Mouse (Mus musculus) cortical plate, adult 2 months (tissue): ENCODE measurements around the gene Gm45140. TPM values are rescaled to one million over a fixed set of nuclear protein-coding genes. Genes with fewer than 3 reads are reported as not detected.

Experiments used
- H3K27ac ChIP-seq: fragments of 200-500 bp; 2 replicates; pipeline ENCODE4 v1.5.1; 2012; ENCODE audit warnings: low read length, control low read depth, inconsistent platforms; ENCODE audit not compliant: insufficient read depth
- H3K4me1 ChIP-seq: fragments of 200-500 bp; 2 replicates; pipeline ENCODE4 v1.6.1; 2011; ENCODE audit warnings: low read length; ENCODE audit not compliant: control insufficient read depth, insufficient read depth
- H3K4me3 ChIP-seq: fragments of 200-500 bp; 2 replicates; pipeline ENCODE4 v1.5.1; 2011; ENCODE audit warnings: mild to moderate bottlenecking, low read length, control low read depth; ENCODE audit not compliant: insufficient read depth
- CTCF ChIP-seq: fragments of 200-500 bp; IDR thresholded peaks from 2 replicates; pipeline ENCODE4 v1.5.1; 2011; ENCODE audit warnings: mild to moderate bottlenecking, control low read depth, low read length; ENCODE audit not compliant: insufficient read depth; ENCODE audit errors: extremely low read depth
- POLR2A ChIP-seq: fragments of 200-500 bp; IDR thresholded peaks from 2 replicates; pipeline ENCODE4 v1.6.1; 2011; ENCODE audit warnings: mild to moderate bottlenecking, low read length, control low read depth; ENCODE audit not compliant: insufficient read depth; ENCODE audit errors: extremely low read depth
- polyA plus RNA-seq: library from polyadenylated mRNA; depleted of rRNA; stranded (reverse); fragments of >200 nt; gene quantifications from 2 replicates; pipeline ENCODE4 v1.2.3, GENCODE M21; 2012; rRNA removed

Gm45140 gene
- polyA plus RNA-seq, 1 experiment: 4.3 TPM

- H3K4me3 ChIP-seq: no peak overlapping the region
- TF ChIP-seq CTCF (no peak), POLR2A (no peak)
- no peak overlapping the region for H3K27ac ChIP-seq
- no peaks in the 10 kb centered on the region for H3K4me1 ChIP-seq
Measured at GRCm38 (mm10) chr6:87744632-87745031, 91.0 kb downstream of the Gm45140 start.

GRCm38 (mm10) chr6:87743281-87743680 lies 92.3 kb downstream of the Gm45140 start:
- H3K27ac ChIP-seq: no peak overlapping the region
- no peak overlapping the region for H3K4me3 ChIP-seq
- no peak for TF ChIP-seq CTCF
- TF ChIP-seq POLR2A: no peak
- no peaks in the 10 kb centered on the region for H3K4me1 ChIP-seq

DNA sequence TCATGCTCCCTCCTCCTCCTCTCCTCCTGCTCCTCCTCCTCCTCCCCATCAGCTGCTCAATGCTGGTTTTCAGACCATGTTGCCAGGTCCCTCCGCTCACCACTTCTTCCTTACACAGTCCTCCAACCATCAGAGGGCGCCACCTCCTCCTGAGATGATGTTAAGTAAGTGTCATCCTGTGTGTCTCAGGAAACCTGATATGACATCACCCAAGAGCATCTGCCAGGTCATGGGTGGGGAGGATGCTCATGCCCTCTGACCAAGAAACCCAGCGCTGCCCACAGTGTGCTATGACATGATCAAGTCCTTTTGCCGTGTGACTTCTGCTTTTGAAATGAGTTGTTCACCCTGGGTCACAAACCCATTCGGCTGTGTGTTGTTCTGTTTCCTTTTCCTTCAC lies 92.8 kb downstream of the Gm45140 start:
- Histone ChIP-seq H3K27ac (no peak overlapping the region), H3K4me1 (no peaks in the 10 kb centered on the region), H3K4me3 (no peak overlapping the region)
- TF ChIP-seq POLR2A: no peak
- no peak for TF ChIP-seq CTCF

DNA sequence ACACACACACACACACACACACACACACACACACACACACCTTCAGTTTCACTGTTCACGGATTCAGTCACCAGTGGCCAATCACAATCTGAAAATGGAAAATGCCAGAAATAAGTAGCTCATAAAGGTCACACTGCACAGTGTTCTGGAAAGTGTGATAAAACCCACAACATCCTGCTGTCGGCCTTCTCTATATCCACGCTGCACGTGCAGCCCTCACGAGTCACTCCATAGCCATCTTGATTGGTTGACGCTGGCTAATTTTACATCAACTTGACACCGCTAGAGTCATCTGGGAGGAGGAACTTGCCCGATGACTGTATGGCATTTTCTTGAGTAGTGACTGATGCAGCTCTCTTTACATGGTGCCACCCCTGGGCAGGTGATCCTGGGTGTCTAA lies 93.6 kb downstream of the Gm45140 start:
- TF ChIP-seq CTCF: no peak
- no peak for TF ChIP-seq POLR2A
- Histone ChIP-seq H3K4me3 (no peak overlapping the region), H3K4me1 (no peaks in the 10 kb centered on the region), H3K27ac (no peak overlapping the region)

DNA sequence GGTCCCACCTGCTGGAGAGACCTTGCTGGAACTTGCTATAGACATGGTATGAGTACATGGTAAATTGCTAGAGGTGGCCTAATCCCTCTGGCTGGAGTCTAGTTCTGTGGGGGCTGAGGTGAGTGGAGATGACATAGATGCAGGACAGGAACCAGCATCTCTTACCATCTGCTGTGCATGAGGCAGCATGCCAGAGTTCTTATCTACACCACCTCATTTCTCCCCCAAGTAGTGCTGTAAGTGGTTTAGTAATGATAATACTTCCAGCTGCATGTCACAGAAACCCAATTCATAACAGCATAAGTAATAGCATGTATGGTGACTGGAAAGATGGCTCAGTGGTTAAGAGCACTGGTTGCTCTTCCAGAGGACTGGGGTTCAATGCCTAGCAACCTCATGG lies 95.1 kb downstream of the Gm45140 start:
- TF ChIP-seq CTCF (no peak), POLR2A (no peak)
- Histone ChIP-seq H3K4me1 (no peaks in the 10 kb centered on the region), H3K4me3 (no peak overlapping the region), H3K27ac (no peak overlapping the region)

DNA sequence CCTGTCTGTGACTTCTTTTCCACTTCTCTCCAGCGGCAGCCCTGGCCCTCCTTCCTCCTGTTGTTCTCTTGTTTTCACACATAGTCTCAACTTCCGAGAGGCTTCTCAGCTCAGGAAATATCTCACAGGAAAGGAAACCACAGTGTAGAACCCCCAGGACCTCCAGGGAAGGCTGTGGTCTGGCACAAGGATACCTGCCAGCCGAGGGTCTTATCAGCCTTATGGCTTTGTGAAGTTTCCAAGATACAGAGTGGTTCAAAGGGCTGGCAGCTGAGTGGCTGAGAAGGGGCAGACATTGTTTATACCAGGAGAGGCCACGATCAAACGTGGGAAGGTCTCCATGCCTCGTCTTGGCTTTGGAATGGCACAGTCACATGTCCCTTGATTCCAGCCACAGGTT lies 95.7 kb downstream of the Gm45140 start:
- Histone ChIP-seq H3K4me1 (no peaks in the 10 kb centered on the region), H3K27ac (no peak overlapping the region), H3K4me3 (no peak overlapping the region)
- TF ChIP-seq POLR2A (no peak), CTCF (no peak)

Other genes starting within 250 kb of the Gm45140 start
- gene Prokr1, start 245.1 kb downstream of the Gm45140 start, polyA plus RNA-seq: 0.04 and 0.13 TPM in 2 replicates
- gene Aplf, start 163.6 kb downstream of the Gm45140 start, polyA plus RNA-seq: 4.6 and 5.0 TPM in 2 replicates
- gene Efcc1, start 104.9 kb downstream of the Gm45140 start, polyA plus RNA-seq: 6.3 and 6.7 TPM in 2 replicates
- 1.6 and 1.7 TPM in 2 replicates for gene Gp9, start 57.7 kb downstream of the Gm45140 start, polyA plus RNA-seq
- 13.9 and 14.4 TPM in 2 replicates for gene Rab43, start 23.6 kb downstream of the Gm45140 start, polyA plus RNA-seq
- 25.1 and 30.5 TPM in 2 replicates for gene Isy1, start 3.0 kb upstream of the Gm45140 start, polyA plus RNA-seq
- gene Cnbp, start 15.3 kb upstream of the Gm45140 start, polyA plus RNA-seq: 303 and 320 TPM in 2 replicates
- gene Copg1, start 52.0 kb upstream of the Gm45140 start, polyA plus RNA-seq: 163 and 165 TPM in 2 replicates
- gene Hmces, start 78.1 kb upstream of the Gm45140 start, polyA plus RNA-seq: 39.8 and 44.0 TPM in 2 replicates
- gene H1fx, start 145.8 kb upstream of the Gm45140 start, polyA plus RNA-seq: 53.1 and 58.3 TPM in 2 replicates
- 429 and 432 TPM in 2 replicates for gene Rab7, start 209.5 kb upstream of the Gm45140 start, polyA plus RNA-seq
- 144 and 150 TPM in 2 replicates for gene Rpn1, start 248.7 kb upstream of the Gm45140 start, polyA plus RNA-seq